Mouse (Mus musculus) bone marrow macrophage, adult 2 months (primary cell): ENCODE results near the gene Paqr7.

Experiments
- CTCF ChIP-seq: IDR thresholded peaks from 2 replicates; pipeline ENCODE4 v1.5.1; 2012; ENCODE audit warnings: low read depth, mild to moderate bottlenecking, low read length, moderate library complexity
- POLR2A ChIP-seq: IDR thresholded peaks from 2 replicates; pipeline ENCODE4 v1.6.1; 2012; ENCODE audit warnings: mild to moderate bottlenecking, low read depth, low read length, borderline replicate concordance

DNA sequence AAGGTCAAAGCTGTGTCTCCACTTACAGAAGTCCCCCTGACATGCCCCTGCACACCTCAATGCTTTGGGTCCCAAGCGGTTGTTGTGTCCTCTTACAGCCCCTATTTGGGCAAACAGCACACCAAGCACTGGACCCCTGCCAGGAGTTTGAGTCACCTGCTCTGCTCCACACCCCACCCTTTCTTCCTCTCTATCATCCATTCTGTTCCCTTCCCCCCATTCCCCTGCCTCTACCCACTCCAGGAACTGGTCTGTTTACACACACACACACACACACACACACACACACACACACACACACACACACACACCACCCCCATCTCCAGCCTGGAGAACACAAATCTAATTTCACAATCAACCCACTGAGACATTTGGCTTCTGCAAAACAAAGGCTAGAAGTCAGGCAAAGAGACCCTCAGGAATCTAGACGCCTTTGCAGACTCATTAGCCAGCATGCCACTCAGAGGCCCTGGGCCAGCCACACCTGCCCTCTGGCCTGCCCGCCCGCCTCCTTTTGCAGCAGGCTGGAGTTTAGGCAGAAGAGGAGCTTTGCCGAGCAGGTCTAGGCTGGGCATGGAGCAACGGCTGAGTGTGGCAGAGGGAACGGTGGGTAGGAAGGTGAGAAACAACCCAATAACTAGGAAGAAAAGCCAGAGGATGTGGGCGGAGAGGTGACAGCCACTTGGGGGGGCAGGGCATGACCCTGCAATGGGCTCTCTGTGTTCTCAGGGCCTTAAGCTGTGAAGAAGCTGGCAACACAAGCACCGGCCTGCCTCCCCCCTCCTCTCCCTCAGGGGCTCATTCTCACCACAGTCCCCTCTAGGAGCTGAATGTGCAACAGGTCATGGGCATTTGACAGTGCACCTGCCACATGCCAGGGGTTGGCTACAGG, 50.6 kb downstream of the Paqr7 start:
- TF ChIP-seq CTCF (no peak), POLR2A (no peak)
